Mouse (Mus musculus): ENCODE measurements at regions not wholly inside any gene's neighbourhood (a gene's known extent, or its start where the extent isn't known, plus 50 kb on each side); places are given as distances from the start of the nearest gene placed in this dataset.

- H3K9ac ChIP-seq (ENCODE audit: insufficient read depth, low read depth), result no peak overlapping the region
- dilution Hi-C loops (cut with MboI; ENCODE audit: extremely low pct_ligation_motif_present, extremely low pct_unique_long_range_greater_than_20kb, low sequenced_read_pairs), result no loop called here
- DNase-seq (ENCODE audit: extremely low read depth), result no peak
- no peaks in the 10 kb centered on the region for H3K27me3 ChIP-seq (replicated peaks)
- H3K79me2 ChIP-seq (replicated peaks; ENCODE audit: control insufficient read depth, extremely low read depth, insufficient read depth, poor library complexity, severe bottlenecking), result no peaks in the 10 kb centered on the region
- no peak overlapping the region for H3K4me3 ChIP-seq (replicated peaks in 1 of 3; ENCODE audit: low read depth in 2 of 3, low read length in 2 of 3, poor library complexity in 1 of 3)
- H3K4me1 ChIP-seq (ENCODE audit: control insufficient read depth in 1 of 2, insufficient read depth in 2 of 2), result no peaks in the 10 kb centered on the region
- no peaks in the 10 kb centered on the region for H3K36me3 ChIP-seq (replicated peaks in 1 of 2; ENCODE audit: control insufficient read depth in 1 of 2, insufficient read depth in 1 of 2, low read length in 1 of 2)
- no peak overlapping the region for H3K4me2 ChIP-seq (ENCODE audit: insufficient read depth, low read depth, poor library complexity, severe bottlenecking)
- no peak for TF ChIP-seq POLR2AphosphoS2 (IDR thresholded peaks at IDR 0.05; ENCODE audit: low read depth, low read length)
- no peak for TF ChIP-seq NELFE (IDR thresholded peaks at IDR 0.05; ENCODE audit: low read depth, low read length)
- TF ChIP-seq IRF4 (IDR thresholded peaks at IDR 0.05; ENCODE audit: low read depth, low read length), result no peak
- no peak for TF ChIP-seq CTCF (conservative IDR thresholded peaks at IDR 0.05 in 1 of 2, IDR thresholded peaks at IDR 0.05 in 1 of 2; ENCODE audit: low read depth in 2 of 2, low read length in 2 of 2)
- no peak for TF ChIP-seq KAT2A (IDR thresholded peaks at IDR 0.05; ENCODE audit: insufficient replicate concordance, low read length)
- TF ChIP-seq MAFK (IDR thresholded peaks at IDR 0.05; ENCODE audit: insufficient replicate concordance, low read length), result no peak
- no peak for TF ChIP-seq TCF12 (IDR thresholded peaks at IDR 0.05; ENCODE audit: low read depth, low read length)
- no peak for TF ChIP-seq USF2 (conservative IDR thresholded peaks at IDR 0.05; ENCODE audit: low read depth, low read length)
- TF ChIP-seq TBP (conservative IDR thresholded peaks at IDR 0.05; ENCODE audit: low read depth, low read length), result no peak
- TF ChIP-seq MXI1 (IDR thresholded peaks at IDR 0.05; ENCODE audit: low read depth, low read length), result no peak
- TF ChIP-seq EP300 (IDR thresholded peaks at IDR 0.05; ENCODE audit: low read length), result no peak
- TF ChIP-seq HCFC1 (IDR thresholded peaks at IDR 0.05; ENCODE audit: low read depth, low read length), result no peak
- TF ChIP-seq JUN (IDR thresholded peaks at IDR 0.05; ENCODE audit: insufficient read depth, low read depth, low read length), result no peak
- no peak for TF ChIP-seq PAX5 (IDR thresholded peaks at IDR 0.05; ENCODE audit: low read length)
- no peak for TF ChIP-seq CHD2 (IDR thresholded peaks at IDR 0.05; ENCODE audit: low read length)
- no peak for TF ChIP-seq ZKSCAN1 (IDR thresholded peaks at IDR 0.05; ENCODE audit: borderline replicate concordance, low read depth, low read length)
- TF ChIP-seq MYC (IDR thresholded peaks at IDR 0.05; ENCODE audit: low read depth, low read length), result no peak
- TF ChIP-seq UBTF (IDR thresholded peaks at IDR 0.05; ENCODE audit: low read depth, low read length), result no peak
- TF ChIP-seq MAX (IDR thresholded peaks at IDR 0.05; ENCODE audit: low read length), result no peak
- TF ChIP-seq E2F4 (IDR thresholded peaks at IDR 0.05; ENCODE audit: insufficient replicate concordance, low read depth, low read length), result no peak
- H3K9me3 ChIP-seq (replicated peaks; ENCODE audit: low read length), result no peaks in the 10 kb centered on the region
- in situ Hi-C loops (cut with MboI; ENCODE audit: low pct_ligation_motif_present, low pct_unique_long_range_greater_than_20kb, low sequenced_read_pairs), result no loop called here
- no peak overlapping the region for H3K27ac ChIP-seq (ENCODE audit: insufficient read depth, low read depth)
Measured at GRCm38 (mm10) chr12:9298848-9299655, 269.3 kb downstream of the Ttc32 start.

GRCm38 (mm10) chr12:9304146-9304545, 265.8 kb upstream of the Osr1 start:
- no peaks in the 10 kb centered on the region for H3K9me3 ChIP-seq (replicated peaks; ENCODE audit: low read length)
- H3K27ac ChIP-seq (ENCODE audit: insufficient read depth, low read depth), result no peak overlapping the region
- DNase-seq (ENCODE audit: extremely low read depth), result no peak
- no peaks in the 10 kb centered on the region for H3K36me3 ChIP-seq (replicated peaks in 1 of 2; ENCODE audit: control insufficient read depth in 1 of 2, insufficient read depth in 1 of 2, low read length in 1 of 2)
- H3K4me2 ChIP-seq (ENCODE audit: insufficient read depth, low read depth, poor library complexity, severe bottlenecking), result no peak overlapping the region
- dilution Hi-C loops (cut with MboI; ENCODE audit: extremely low pct_ligation_motif_present, extremely low pct_unique_long_range_greater_than_20kb, low sequenced_read_pairs), result no loop called here
- H3K9ac ChIP-seq (ENCODE audit: insufficient read depth, low read depth), result no peak overlapping the region
- H3K4me3 ChIP-seq (replicated peaks in 1 of 3; ENCODE audit: low read depth in 2 of 3, low read length in 2 of 3, poor library complexity in 1 of 3), result no peak overlapping the region
- in situ Hi-C loops (cut with MboI; ENCODE audit: low pct_ligation_motif_present, low pct_unique_long_range_greater_than_20kb, low sequenced_read_pairs), result no loop called here
- no peaks in the 10 kb centered on the region for H3K79me2 ChIP-seq (replicated peaks; ENCODE audit: control insufficient read depth, extremely low read depth, insufficient read depth, poor library complexity, severe bottlenecking)
- H3K4me1 ChIP-seq (ENCODE audit: control insufficient read depth in 1 of 2, insufficient read depth in 2 of 2), result no peaks in the 10 kb centered on the region
- TF ChIP-seq MAX (IDR thresholded peaks at IDR 0.05; ENCODE audit: low read length) (no peak), TBP (conservative IDR thresholded peaks at IDR 0.05; ENCODE audit: low read depth, low read length) (no peak), POLR2AphosphoS2 (IDR thresholded peaks at IDR 0.05; ENCODE audit: low read depth, low read length) (no peak), CHD2 (IDR thresholded peaks at IDR 0.05; ENCODE audit: low read length) (no peak), TCF12 (IDR thresholded peaks at IDR 0.05; ENCODE audit: low read depth, low read length) (no peak), ZC3H11A (IDR thresholded peaks at IDR 0.05; ENCODE audit: low read depth, low read length) (no peak), UBTF (IDR thresholded peaks at IDR 0.05; ENCODE audit: low read depth, low read length) (no peak), HCFC1 (IDR thresholded peaks at IDR 0.05; ENCODE audit: low read depth, low read length) (no peak), EP300 (IDR thresholded peaks at IDR 0.05; ENCODE audit: low read length) (no peak)
- no peaks in the 10 kb centered on the region for H3K27me3 ChIP-seq (replicated peaks)
